Mouse (Mus musculus) lung, postnatal 0 days (tissue): ENCODE results near the gene Dnmt3b. TPM values are rescaled to one million over a fixed set of nuclear protein-coding genes. Genes with fewer than 3 reads are reported as not detected.
A peak's percentile ranks its signal among the peaks of the same experiment; 100 is the strongest.

Experiments
- ATAC-seq: fragments of 200-750 bp; cut with Nextera tagmentation; 2 replicates; pipeline ENCODE4 v1.8.0; 2017; ENCODE audit warnings: moderate library complexity
- DNase-seq: peaks from one replicate; pipeline ENCODE4 v3.0.0-alpha.2; 2016; ENCODE audit warnings: low spot score
- H3K27ac ChIP-seq: fragments of 300-500 bp; sonication (generic); 2 replicates; pipeline ENCODE4 v1.5.1; 2014; ENCODE audit warnings: antibody characterized with exemption, mild to moderate bottlenecking, low read length, mixed read lengths
- H3K27me3 ChIP-seq: fragments of 300-500 bp; sonication (generic); replicated peaks from 2 replicates; pipeline ENCODE4 v1.6.1; 2014; ENCODE audit warnings: low read length, mixed read lengths; ENCODE audit not compliant: insufficient read depth
- H3K36me3 ChIP-seq: fragments of 300-500 bp; sonication (generic); 2 replicates; pipeline ENCODE4 v1.6.1; 2014; ENCODE audit warnings: low read length, mixed read lengths; ENCODE audit not compliant: insufficient read depth
- H3K4me1 ChIP-seq: fragments of 300-500 bp; sonication (generic); 2 replicates; pipeline ENCODE4 v1.6.1; 2014; ENCODE audit warnings: antibody characterized with exemption, low read depth, low read length, mixed read lengths; ENCODE audit not compliant: insufficient read depth
- H3K4me2 ChIP-seq: fragments of 300-500 bp; sonication (generic); replicated peaks from 2 replicates; pipeline ENCODE4 v1.6.1; 2014; ENCODE audit warnings: low read depth, mild to moderate bottlenecking, low read length, moderate library complexity, mixed read lengths
- H3K4me3 ChIP-seq: fragments of 300-500 bp; sonication (generic); 2 replicates; pipeline ENCODE4 v1.5.1; 2014; ENCODE audit warnings: low read depth, low read length
- H3K9ac ChIP-seq: fragments of 300-500 bp; sonication (generic); replicated peaks from 2 replicates; pipeline ENCODE4 v1.6.1; 2014; ENCODE audit warnings: low read depth, mild to moderate bottlenecking
- H3K9me3 ChIP-seq: fragments of 300-500 bp; sonication (generic); 2 replicates; pipeline ENCODE4 v1.6.1; 2016; ENCODE audit warnings: low read length, mixed read lengths
- CTCF ChIP-seq: IDR thresholded peaks from 2 replicates; pipeline ENCODE4 v1.5.1; 2016; ENCODE audit warnings: antibody characterized with exemption, mild to moderate bottlenecking
- EP300 ChIP-seq: IDR thresholded peaks from 2 replicates; pipeline ENCODE4 v1.6.1; 2016; ENCODE audit warnings: antibody characterized with exemption, mild to moderate bottlenecking, control low read depth
- WGBS: fragments of 180-500 bp; shearing (Covaris S2); extraction: QIAGEN DNeasy Blood & Tissue Kit; methylation state at CpG from one replicate; pipeline ENCODE4 v1.1.7; 2014; 5-methylcytosine and 5-hydroxymethylcytosine counted together
- polyA plus RNA-seq: library from polyadenylated mRNA; unstranded; fragments of >200 nt; fragmentation: Nextera tagmentation; extraction: Ambion mirVana; gene quantifications from 2 replicates; pipeline ENCODE4 v1.2.1, GENCODE M21; 2015

Dnmt3b gene
- polyA plus RNA-seq, 1 experiment from 2014 or later: 3.3 TPM

GRCm38 (mm10) chr2:153612594-153613281 is 36.5 kb upstream of the Dnmt3b start:
- ATAC-seq: no peak
- 32% methylated on average over 3 of the region's 3 CpGs for WGBS
- Histone ChIP-seq H3K9ac (no peak overlapping the region), H3K4me2 (no peak overlapping the region), H3K9me3 (no peaks in the 10 kb centered on the region), H3K27ac (no peak overlapping the region), H3K4me3 (no peak overlapping the region), H3K36me3 (no peaks in the 10 kb centered on the region), H3K4me1 (peaks cover 8% of the 10 kb centered on the region; the same call in 1 of the 2 replicates), H3K27me3 (no peaks in the 10 kb centered on the region)
- DNase-seq: peak; percentile 34
- TF ChIP-seq EP300 (no peak), CTCF (no peak)

- Histone ChIP-seq H3K36me3 (peaks cover 30% of the 10 kb centered on the region), H3K4me1 (no peaks in the 10 kb centered on the region), H3K9ac (no peak overlapping the region), H3K4me2 (no peak overlapping the region), H3K9me3 (no peaks in the 10 kb centered on the region), H3K4me3 (no peak overlapping the region), H3K27ac (no peak overlapping the region), H3K27me3 (no peaks in the 10 kb centered on the region)
- no peak for ATAC-seq
- WGBS: 89% methylated on average over 3 of the region's 3 CpGs
- DNase-seq: no peak
- no peak for TF ChIP-seq EP300
- TF ChIP-seq CTCF: no peak
These were observed 32.4 kb upstream of the Dnmt3b start for GRCm38 (mm10) chr2:153616893-153617292.

DNA sequence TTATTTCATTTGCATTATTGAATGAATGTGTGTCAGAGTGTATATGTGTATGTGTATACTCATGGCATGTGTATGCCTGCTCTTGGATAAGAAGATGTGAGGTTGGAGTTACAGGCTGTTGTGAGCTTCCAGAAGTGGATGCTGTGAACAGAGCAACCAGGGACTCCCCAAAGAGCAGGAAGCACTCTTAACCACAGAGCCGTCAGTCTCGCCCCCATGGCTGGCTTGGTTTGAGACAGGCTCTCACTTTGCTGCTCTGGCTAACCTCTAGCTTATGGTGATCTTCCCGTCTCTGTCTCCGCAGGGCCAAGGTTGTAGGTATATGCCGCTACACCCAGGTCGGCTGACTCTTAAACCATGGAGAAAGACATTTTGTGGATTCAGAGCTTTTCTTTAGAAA is 30.8 kb upstream of the Dnmt3b start:
- Histone ChIP-seq H3K27me3 (no peaks in the 10 kb centered on the region), H3K9me3 (no peaks in the 10 kb centered on the region), H3K4me1 (no peaks in the 10 kb centered on the region), H3K36me3 (peaks cover 41% of the 10 kb centered on the region), H3K9ac (no peak overlapping the region), H3K27ac (no peak overlapping the region), H3K4me2 (no peak overlapping the region), H3K4me3 (no peak overlapping the region)
- 83% methylated on average over 6 of the region's 6 CpGs for WGBS
- TF ChIP-seq EP300 (no peak), CTCF (no peak)
- no peak for DNase-seq
- no peak for ATAC-seq

GRCm38 (mm10) chr2:153618889-153619288 is 30.4 kb upstream of the Dnmt3b start:
- Histone ChIP-seq H3K4me2 (no peak overlapping the region), H3K9me3 (no peaks in the 10 kb centered on the region), H3K4me3 (no peak overlapping the region), H3K27me3 (no peaks in the 10 kb centered on the region), H3K36me3 (peaks cover 41% of the 10 kb centered on the region), H3K27ac (no peak overlapping the region), H3K4me1 (no peaks in the 10 kb centered on the region), H3K9ac (no peak overlapping the region)
- ATAC-seq (no peak), DNase-seq (no peak)
- TF ChIP-seq CTCF: no peak
- TF ChIP-seq EP300: no peak
- WGBS: 68% methylated on average over 10 of the region's 10 CpGs

- TF ChIP-seq EP300 (no peak), CTCF (no peak)
- Histone ChIP-seq H3K4me3 (no peak overlapping the region), H3K4me1 (no peaks in the 10 kb centered on the region), H3K27me3 (no peaks in the 10 kb centered on the region), H3K9me3 (no peaks in the 10 kb centered on the region), H3K9ac (no peak overlapping the region), H3K27ac (no peak overlapping the region), H3K36me3 (peaks cover 46% of the 10 kb centered on the region), H3K4me2 (no peak overlapping the region)
- ATAC-seq: no peak
- DNase-seq: no peak
- 77% methylated on average over 10 of the region's 10 CpGs for WGBS
These were observed 26.8 kb upstream of the Dnmt3b start for GRCm38 (mm10) chr2:153622449-153622848.

DNA sequence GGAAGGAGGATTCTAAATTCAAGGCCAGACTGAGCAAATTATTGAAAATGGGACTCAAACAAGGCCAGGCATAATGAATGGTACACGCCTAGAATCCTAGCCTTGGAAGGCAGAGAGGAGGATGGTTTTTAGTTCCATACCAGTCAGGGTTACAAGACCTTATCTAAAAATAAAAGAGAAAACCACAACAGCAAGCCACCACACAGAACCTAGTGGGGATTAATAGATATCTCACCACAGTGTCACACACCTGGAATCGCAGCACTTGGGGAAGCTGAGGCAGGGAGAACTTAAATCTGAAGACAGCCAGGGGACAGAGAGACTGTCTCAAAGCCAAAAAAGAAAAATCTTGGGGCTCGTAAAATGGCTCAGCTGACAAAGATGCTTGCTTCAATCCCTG is 18.3 kb upstream of the Dnmt3b start:
- no peak overlapping the region for H3K27ac ChIP-seq
- DNase-seq (no peak), ATAC-seq (no peak)
- peaks cover 4% of the 10 kb centered on the region; the same call in 1 of the 2 replicates for H3K4me1 ChIP-seq
- WGBS: 84% methylated on average over 3 of the region's 3 CpGs
- peaks cover 6% of the 10 kb centered on the region; the same call in 1 of the 2 replicates for H3K36me3 ChIP-seq
- no peaks in the 10 kb centered on the region for H3K27me3 ChIP-seq
- TF ChIP-seq EP300: no peak
- TF ChIP-seq CTCF: no peak
- H3K4me3 ChIP-seq: no peak overlapping the region
- no peak overlapping the region for H3K9ac ChIP-seq
- no peak overlapping the region for H3K4me2 ChIP-seq
- H3K9me3 ChIP-seq: no peaks in the 10 kb centered on the region
